Mouse (Mus musculus) liver, embryonic 16.5 days (tissue): ENCODE results near the gene AY358078. TPM values are rescaled to one million over a fixed set of nuclear protein-coding genes. Genes with fewer than 3 reads are reported as not detected.
"Not testable (repeated sequence)": the region's sequence is repeated elsewhere in the genome, so short reads cannot be mapped to it uniquely, and the experiment has no call there.

Experiments
- ATAC-seq: fragments of 200-750 bp; cut with Nextera tagmentation; 2 replicates; pipeline ENCODE4 v1.8.0; 2017; ENCODE audit warnings: low read depth, mild to moderate bottlenecking, moderate number of reproducible peaks, moderate library complexity
- H3K27ac ChIP-seq: fragments of 300-500 bp; sonication (generic); 2 replicates; pipeline ENCODE4 v1.5.1; 2014; ENCODE audit warnings: mild to moderate bottlenecking, low read length
- H3K27me3 ChIP-seq: fragments of 300-500 bp; sonication (generic); 2 replicates; pipeline ENCODE4 v1.6.1; 2014; ENCODE audit warnings: low read depth, low read length, mixed read lengths; ENCODE audit not compliant: control insufficient read depth, insufficient read depth
- H3K36me3 ChIP-seq: fragments of 300-500 bp; sonication (generic); 2 replicates; pipeline ENCODE4 v1.6.1; 2014; ENCODE audit warnings: mild to moderate bottlenecking; ENCODE audit not compliant: control insufficient read depth, insufficient read depth
- H3K4me1 ChIP-seq: fragments of 300-500 bp; sonication (generic); 2 replicates; pipeline ENCODE4 v1.6.1; 2014; ENCODE audit warnings: low read depth, low read length, mixed read lengths; ENCODE audit not compliant: control insufficient read depth
- H3K4me2 ChIP-seq: fragments of 300-500 bp; sonication (generic); 2 replicates; pipeline ENCODE4 v1.6.1; 2014; ENCODE audit warnings: low read depth, low read length, mixed read lengths
- H3K4me3 ChIP-seq: fragments of 300-500 bp; sonication (generic); 2 replicates; pipeline ENCODE4 v1.5.1; 2014; ENCODE audit warnings: low read depth, mild to moderate bottlenecking, low read length
- H3K9ac ChIP-seq: fragments of 300-500 bp; sonication (generic); 2 replicates; pipeline ENCODE4 v1.6.1; 2014; ENCODE audit warnings: low read depth, low read length
- H3K9me3 ChIP-seq: fragments of 300-500 bp; sonication (generic); replicated peaks from 2 replicates; pipeline ENCODE4 v1.6.1; 2016; ENCODE audit warnings: low read length; ENCODE audit not compliant: control insufficient read depth
- WGBS: fragments of 180-500 bp; shearing (Covaris S2); extraction: QIAGEN DNeasy Blood & Tissue Kit; methylation state at CpG from one replicate; pipeline ENCODE4 v1.1.7; 2014; ENCODE audit not compliant: insufficient replicate concordance; 5-methylcytosine and 5-hydroxymethylcytosine counted together
- polyA plus RNA-seq: library from polyadenylated mRNA; unstranded; fragments of >200 nt; fragmentation: Nextera tagmentation; extraction: Ambion mirVana; gene quantifications from 2 replicates; pipeline ENCODE4 v1.2.1, GENCODE M21; 2015

The AY358078 gene
- polyA plus RNA-seq, 1 experiment from 2014 or later: not detected

DNA sequence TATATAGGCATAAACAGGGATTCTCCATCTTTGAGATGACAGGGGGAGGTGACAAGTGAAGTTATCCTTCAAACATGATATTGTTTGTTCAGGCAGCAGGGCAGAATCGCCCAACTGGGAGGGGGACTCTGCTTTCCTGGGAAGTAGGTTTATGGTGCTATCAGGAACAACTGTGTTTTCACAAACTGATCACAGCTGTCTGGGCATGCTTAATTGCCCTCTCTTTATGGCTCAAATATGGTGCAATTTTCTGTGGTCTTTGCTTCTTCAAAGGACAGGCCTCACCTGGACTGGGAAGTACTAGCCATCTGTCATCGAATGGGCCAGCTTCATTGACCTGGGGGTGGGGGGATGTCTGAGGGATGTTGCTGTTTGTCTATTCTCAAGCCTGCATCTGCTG lies 5.7 kb upstream of the AY358078 start:
- Histone ChIP-seq H3K4me1 (no peaks in the 10 kb centered on the region), H3K4me3 (no peak overlapping the region), H3K4me2 (no peak overlapping the region), H3K9ac (no peak overlapping the region), H3K9me3 (no peaks in the 10 kb centered on the region), H3K27ac (no peak overlapping the region), H3K27me3 (no peaks in the 10 kb centered on the region), H3K36me3 (no peaks in the 10 kb centered on the region)
- no peak for ATAC-seq
- WGBS: 31% methylated on average over 2 of the region's 2 CpGs

- Histone ChIP-seq H3K9me3 (no peaks in the 10 kb centered on the region), H3K4me2 (no peak overlapping the region), H3K9ac (no peak overlapping the region), H3K27me3 (no peaks in the 10 kb centered on the region), H3K36me3 (no peaks in the 10 kb centered on the region), H3K4me1 (no peaks in the 10 kb centered on the region), H3K4me3 (no peak overlapping the region), H3K27ac (no peak overlapping the region)
- no peak for ATAC-seq
- 15% methylated on average over 1 of the region's 1 CpGs for WGBS
Observed at GRCm38 (mm10) chr14:51826625-51827024, 26.8 kb downstream of the AY358078 start.

DNA sequence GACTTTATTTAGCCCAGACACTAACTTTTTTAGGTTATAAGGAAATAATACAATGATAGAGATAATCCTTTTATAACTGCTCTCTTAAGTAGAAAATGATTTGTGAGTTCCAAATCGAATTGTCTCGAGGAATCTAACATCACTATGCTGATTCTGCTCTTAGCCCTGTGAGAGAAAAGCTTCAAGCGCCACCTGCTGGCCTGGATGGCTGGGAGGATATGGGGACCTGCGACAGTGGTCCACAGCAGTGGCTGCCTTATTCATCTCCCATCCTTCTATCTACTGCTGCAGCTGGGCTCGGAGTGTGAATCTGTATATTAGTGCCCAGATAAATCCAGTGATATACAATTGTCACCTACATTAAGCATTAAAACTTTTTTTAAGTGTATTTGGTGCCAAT lies 28.0 kb downstream of the AY358078 start:
- H3K27me3 ChIP-seq, ATAC-seq: not testable (repeated sequence)
- 13% methylated on average over 5 of the region's 5 CpGs for WGBS

DNA sequence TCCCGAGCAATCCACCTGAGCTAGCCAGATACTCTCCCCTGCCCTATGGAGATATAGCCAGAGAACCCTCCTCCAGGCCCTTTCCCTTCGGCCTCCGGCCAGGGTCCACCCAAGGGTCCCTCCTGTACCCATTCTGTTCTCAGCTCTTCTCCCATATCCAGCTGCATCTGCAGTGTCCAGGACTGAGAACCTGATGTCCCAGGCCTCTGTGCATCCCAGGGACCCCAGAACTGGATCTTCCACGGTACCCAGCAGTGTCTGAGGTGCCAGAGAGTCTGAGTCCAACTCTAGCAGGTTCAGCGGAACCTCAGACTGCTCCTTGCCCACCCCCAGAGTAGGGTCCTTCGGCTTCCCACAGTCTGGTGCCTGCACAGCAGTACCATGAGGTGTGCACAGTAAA lies 29.3 kb downstream of the AY358078 start:
- ATAC-seq: no peak
- no peaks in the 10 kb centered on the region for H3K27me3 ChIP-seq
- no peaks in the 10 kb centered on the region for H3K4me1 ChIP-seq
- no peak overlapping the region for H3K4me2 ChIP-seq
- no peaks in the 10 kb centered on the region for H3K9me3 ChIP-seq
- 54% methylated on average over 6 of the region's 6 CpGs for WGBS
- no peak overlapping the region for H3K9ac ChIP-seq
- H3K4me3 ChIP-seq: no peak overlapping the region
- H3K36me3 ChIP-seq: no peaks in the 10 kb centered on the region
- no peak overlapping the region for H3K27ac ChIP-seq

More for the DNA sequence above, 28.0 kb downstream of the AY358078 start:
- H3K4me3 ChIP-seq, H3K9ac ChIP-seq, H3K4me2 ChIP-seq, H3K27ac ChIP-seq, H3K4me1 ChIP-seq, H3K36me3 ChIP-seq, H3K9me3 ChIP-seq: not testable (repeated sequence)

- H3K27ac ChIP-seq, H3K9ac ChIP-seq, H3K4me2 ChIP-seq, H3K4me1 ChIP-seq, ATAC-seq, H3K9me3 ChIP-seq, H3K27me3 ChIP-seq, H3K4me3 ChIP-seq, H3K36me3 ChIP-seq: not testable (repeated sequence)
- WGBS: 19% methylated on average over 2 of the region's 2 CpGs
Observed at GRCm38 (mm10) chr14:51838480-51838879, 38.6 kb downstream of the AY358078 start.

DNA sequence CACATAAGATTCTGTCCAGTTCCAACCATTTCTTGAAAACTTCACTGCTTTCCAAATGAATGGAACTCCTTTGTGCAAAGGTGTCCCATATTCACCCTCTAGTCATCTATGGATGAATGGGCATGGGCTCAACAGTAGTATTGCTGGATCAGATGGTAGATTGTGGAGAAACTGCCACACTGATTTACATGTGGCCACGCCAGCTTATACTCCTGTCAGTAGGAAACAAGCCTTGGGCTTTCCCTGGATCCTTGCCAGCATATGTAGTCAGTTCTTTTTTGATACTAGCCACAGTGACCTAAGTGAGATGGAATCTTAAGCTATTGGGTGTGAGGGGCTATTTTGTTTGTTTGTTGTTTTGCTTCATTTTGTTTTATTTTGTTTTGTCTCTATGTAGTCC lies 42.4 kb downstream of the AY358078 start:
- Histone ChIP-seq H3K36me3 (no peaks in the 10 kb centered on the region), H3K9ac (no peak overlapping the region), H3K4me2 (no peak overlapping the region), H3K4me3 (no peak overlapping the region), H3K27ac (no peak overlapping the region), H3K27me3 (no peaks in the 10 kb centered on the region), H3K9me3 (no peaks in the 10 kb centered on the region), H3K4me1 (no peaks in the 10 kb centered on the region)
- 30% methylated on average over 1 of the region's 1 CpGs for WGBS
- ATAC-seq: no peak

GRCm38 (mm10) chr14:51842781-51843180 lies 42.9 kb downstream of the AY358078 start:
- Histone ChIP-seq H3K9me3 (no peaks in the 10 kb centered on the region), H3K4me2 (no peak overlapping the region), H3K9ac (no peak overlapping the region), H3K27me3 (no peaks in the 10 kb centered on the region), H3K4me3 (no peak overlapping the region), H3K4me1 (no peaks in the 10 kb centered on the region), H3K27ac (no peak overlapping the region), H3K36me3 (no peaks in the 10 kb centered on the region)
- no peak for ATAC-seq
- WGBS: 35% methylated on average over 2 of the region's 2 CpGs

DNA sequence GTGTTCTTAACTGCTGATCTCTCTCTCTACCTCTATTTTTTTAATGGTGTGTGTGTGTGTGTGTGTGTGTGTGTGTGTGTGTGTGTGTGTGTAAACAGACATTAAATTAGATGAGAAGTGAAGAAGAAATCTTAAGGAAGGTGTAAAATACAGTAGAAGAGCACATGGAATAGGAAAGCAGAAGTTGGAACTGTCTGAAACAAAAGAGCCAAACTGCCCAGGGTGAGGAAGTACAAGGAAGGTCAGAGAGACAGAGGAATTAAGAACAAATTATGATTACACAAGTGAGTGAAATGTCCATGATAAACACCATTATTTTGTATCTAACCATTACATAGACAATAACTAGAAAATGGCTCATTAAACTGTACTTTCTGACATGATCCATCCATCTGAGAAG lies 44.0 kb downstream of the AY358078 start:
- ATAC-seq: no peak
- Histone ChIP-seq H3K4me3 (no peak overlapping the region), H3K27ac (no peak overlapping the region), H3K4me1 (no peaks in the 10 kb centered on the region), H3K27me3 (no peaks in the 10 kb centered on the region), H3K4me2 (no peak overlapping the region), H3K9me3 (no peaks in the 10 kb centered on the region), H3K9ac (no peak overlapping the region), H3K36me3 (no peaks in the 10 kb centered on the region)

DNA sequence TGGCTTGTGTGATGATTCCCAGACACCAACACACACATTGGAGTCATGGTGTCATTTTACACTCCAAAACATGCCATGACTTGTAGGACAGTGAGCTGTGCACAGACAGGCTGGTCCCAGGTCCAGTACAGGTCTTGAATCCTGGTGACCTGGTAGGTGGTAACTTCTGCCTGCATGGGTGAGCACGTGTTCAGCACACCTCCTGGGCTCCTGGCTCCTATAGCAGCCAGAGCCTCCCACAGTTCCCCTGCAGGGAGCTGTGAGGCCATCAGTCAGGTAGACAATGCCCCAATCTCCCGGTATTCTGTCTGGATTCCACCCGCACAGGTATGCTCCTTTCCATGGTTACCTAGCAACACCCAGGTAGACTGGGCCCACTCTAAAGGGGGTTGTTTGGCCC lies 46.7 kb downstream of the AY358078 start:
- ATAC-seq: no peak
- no peak overlapping the region for H3K4me3 ChIP-seq
- H3K9ac ChIP-seq: no peak overlapping the region
- no peaks in the 10 kb centered on the region for H3K36me3 ChIP-seq
- 60% methylated on average over 3 of the region's 3 CpGs for WGBS
- no peaks in the 10 kb centered on the region for H3K9me3 ChIP-seq
- no peak overlapping the region for H3K4me2 ChIP-seq
- H3K27me3 ChIP-seq: no peaks in the 10 kb centered on the region
- no peak overlapping the region for H3K27ac ChIP-seq
- no peaks in the 10 kb centered on the region for H3K4me1 ChIP-seq

DNA sequence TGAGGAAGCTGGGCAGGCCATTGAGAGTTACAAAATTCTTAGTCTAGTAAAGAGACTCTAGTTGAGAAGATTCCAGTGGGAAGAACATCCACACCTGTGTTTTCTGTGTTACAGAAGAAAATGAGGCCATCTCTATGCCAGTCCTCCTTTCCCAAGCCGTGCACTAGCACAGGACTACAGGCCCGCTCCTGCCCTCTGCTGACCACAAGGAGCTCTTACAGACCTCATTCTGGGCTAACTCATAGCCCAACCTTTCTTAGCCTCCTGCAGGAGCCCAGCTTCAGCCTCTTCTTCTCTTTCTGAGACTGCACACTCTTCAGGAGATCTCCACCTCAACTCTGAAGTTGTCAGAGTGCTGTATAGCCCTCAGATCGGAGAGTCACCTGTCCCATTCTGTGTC lies 51.2 kb downstream of the AY358078 start:
- not testable (repeated sequence) for H3K9me3 ChIP-seq, H3K9ac ChIP-seq, H3K27ac ChIP-seq, H3K36me3 ChIP-seq, H3K4me2 ChIP-seq, ATAC-seq, H3K27me3 ChIP-seq, H3K4me3 ChIP-seq, H3K4me1 ChIP-seq
- WGBS: 34% methylated on average over 3 of the region's 3 CpGs
